Mouse (Mus musculus) stomach, postnatal 0 days (tissue): ENCODE measurements around the gene Pkm.

Experiments
- CTCF ChIP-seq: IDR thresholded peaks from 2 replicates; pipeline ENCODE4 v1.5.1; 2016; ENCODE audit warnings: antibody characterized with exemption, low read depth, mild to moderate bottlenecking, moderate library complexity
- EP300 ChIP-seq: optimal IDR thresholded peaks from 2 replicates; pipeline ENCODE3; 2016; ENCODE audit warnings: antibody characterized with exemption

GRCm38 (mm10) chr9:59723096-59723657 lies 67.0 kb downstream of the Pkm start:
- TF ChIP-seq EP300 = no peak
- TF ChIP-seq CTCF = peak; percentile 95
